Mouse (Mus musculus): ENCODE data around the gene Rrp1.

DNA sequence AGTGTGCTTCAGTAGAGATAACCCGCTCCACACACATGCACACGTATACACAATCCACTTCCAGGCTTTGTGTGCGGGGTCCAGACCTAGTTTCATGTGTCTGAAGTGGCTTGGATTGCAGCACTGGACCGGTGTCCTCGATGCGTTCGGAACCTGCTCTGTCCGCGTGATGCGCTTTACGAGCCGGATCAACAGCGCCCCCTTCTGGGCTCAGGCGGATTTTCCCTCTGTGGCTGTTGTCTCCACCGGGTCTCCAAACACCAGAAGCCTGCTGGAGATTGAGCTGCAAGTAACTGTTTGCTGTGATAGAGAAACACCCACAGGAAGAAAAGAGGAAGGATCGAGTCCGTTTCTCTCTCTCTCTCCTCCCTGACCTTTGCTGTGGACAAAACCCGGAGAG lies 20.8 kb downstream of the Rrp1 start:
- TF ChIP-seq CTCF (IDR thresholded peaks at IDR 0.05; ENCODE audit: control insufficient read depth, insufficient read depth, insufficient replicate concordance, low read depth, low read length) (peak; percentile 98), POLR2A (IDR thresholded peaks at IDR 0.05; ENCODE audit: control insufficient read depth, low read depth, low read length) (no peak)

All from testis, adult 2 months (tissue).